Mouse (Mus musculus) testis, postnatal 14 days (tissue): ENCODE results near the gene Uvrag.

Source experiments
- DNase-seq: peaks from one replicate; pipeline ENCODE4 v3.0.0; 2021; ENCODE audit warnings: low spot score

Uvrag gene

GRCm38 (mm10) chr7:99164873-99165410 is 24.0 kb upstream of the Uvrag start:
- DNase-seq: no peak

GRCm38 (mm10) chr7:99162462-99162861 is 21.5 kb upstream of the Uvrag start:
- DNase-seq: no peak

GRCm38 (mm10) chr7:99161961-99162360 is 21.0 kb upstream of the Uvrag start:
- no peak for DNase-seq

- no peak for DNase-seq
Observed at GRCm38 (mm10) chr7:99161529-99161928, 20.6 kb upstream of the Uvrag start.

DNA sequence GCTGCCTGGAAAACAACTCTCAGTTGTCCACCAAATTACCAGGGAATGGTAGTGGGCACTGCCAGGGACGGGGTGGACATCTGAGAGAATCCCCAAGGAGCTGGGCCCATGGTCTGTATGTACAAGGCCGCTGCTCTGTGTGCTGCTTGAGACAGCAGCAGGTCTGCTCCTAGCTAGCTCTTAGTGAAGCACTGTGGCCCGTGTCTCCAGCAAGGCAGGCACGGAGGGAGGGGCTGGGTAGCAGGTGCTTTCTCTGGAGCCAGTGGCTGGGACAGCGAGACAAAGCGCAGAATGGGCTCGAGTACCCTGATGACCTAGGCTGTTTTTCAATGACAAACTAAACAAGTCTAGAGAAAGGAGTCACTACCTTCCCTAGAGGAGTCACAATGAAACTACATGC is 20.1 kb upstream of the Uvrag start:
- no peak for DNase-seq

GRCm38 (mm10) chr7:99159446-99159845 is 18.5 kb upstream of the Uvrag start:
- no peak for DNase-seq

- DNase-seq: no peak
Observed at GRCm38 (mm10) chr7:99158904-99159303, 18.0 kb upstream of the Uvrag start.

- no peak for DNase-seq
Observed at GRCm38 (mm10) chr7:99158011-99158410, 17.1 kb upstream of the Uvrag start.

GRCm38 (mm10) chr7:99156737-99157136 is 15.8 kb upstream of the Uvrag start:
- no peak for DNase-seq

GRCm38 (mm10) chr7:99155311-99156289 is 14.7 kb upstream of the Uvrag start:
- no peak for DNase-seq

GRCm38 (mm10) chr7:99154648-99155151 is 13.8 kb upstream of the Uvrag start:
- no peak for DNase-seq

- no peak for DNase-seq
Observed at GRCm38 (mm10) chr7:99153686-99154202, 12.8 kb upstream of the Uvrag start.

- DNase-seq: no peak
Observed at GRCm38 (mm10) chr7:99152756-99153155, 11.8 kb upstream of the Uvrag start.

DNA sequence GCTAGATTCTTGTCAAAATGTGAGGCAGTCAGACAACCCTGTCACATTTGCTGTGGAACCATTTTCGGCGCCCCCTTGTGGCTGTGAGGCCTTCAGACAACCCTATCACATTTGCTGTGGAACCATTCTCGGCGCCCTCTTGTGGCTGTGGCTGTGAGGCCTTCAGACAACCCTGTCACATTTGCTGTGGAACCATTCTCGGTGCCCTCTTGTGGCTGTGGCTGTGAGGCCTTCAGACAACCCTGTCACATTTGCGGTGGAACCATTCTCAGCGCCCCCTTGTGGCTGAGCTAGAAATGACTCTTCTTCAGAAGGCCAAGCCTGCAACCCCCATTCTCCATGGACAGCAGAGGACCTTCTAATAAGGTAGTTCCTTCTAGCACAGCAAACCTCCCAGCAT is 10.4 kb upstream of the Uvrag start:
- DNase-seq: peak; percentile 84

DNA sequence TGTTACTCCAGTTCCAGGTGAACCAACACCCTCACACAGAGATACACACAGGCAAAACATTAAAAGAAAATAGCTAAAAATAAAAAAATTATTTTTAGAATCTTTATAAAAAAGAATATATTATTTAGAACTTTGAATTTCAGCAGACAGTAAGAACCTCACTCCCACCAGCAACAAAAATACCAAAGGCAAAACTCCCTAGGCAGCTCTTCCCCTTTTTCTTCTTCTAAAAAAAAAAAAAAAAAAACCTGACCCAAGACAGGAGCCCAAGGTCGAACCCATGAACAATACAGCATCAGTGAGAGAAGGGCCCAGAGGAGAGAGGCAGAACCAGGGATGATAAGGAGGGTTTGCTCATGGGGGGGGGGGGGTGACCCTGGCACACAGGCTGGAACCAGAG is 8.1 kb upstream of the Uvrag start:
- no peak for DNase-seq

DNA sequence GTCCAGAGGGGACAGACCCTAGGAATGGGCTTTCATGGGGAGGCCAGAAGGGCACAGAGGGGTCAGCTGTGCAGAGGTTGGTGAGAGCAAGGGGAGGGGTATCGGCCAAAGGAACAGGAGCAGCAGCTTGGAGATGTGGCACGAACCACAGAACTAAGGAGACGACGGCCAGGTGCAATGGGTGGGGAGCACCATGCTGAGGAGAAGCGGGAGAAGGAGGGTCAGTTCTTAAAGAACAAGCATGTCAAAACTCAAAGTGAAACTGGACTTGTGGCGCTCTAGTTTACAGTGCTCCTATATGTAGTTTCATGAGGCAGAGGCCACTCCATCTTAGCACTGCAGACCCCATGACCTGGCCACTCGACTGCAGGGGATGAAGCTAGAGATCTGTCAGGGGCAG is 6.6 kb upstream of the Uvrag start:
- DNase-seq: no peak

- DNase-seq: no peak
Observed at GRCm38 (mm10) chr7:99146906-99147305, 6.0 kb upstream of the Uvrag start.

- no peak for DNase-seq
Observed at GRCm38 (mm10) chr7:99146011-99146410, 5.1 kb upstream of the Uvrag start.

GRCm38 (mm10) chr7:99144616-99145015 is 3.7 kb upstream of the Uvrag start:
- no peak for DNase-seq

DNA sequence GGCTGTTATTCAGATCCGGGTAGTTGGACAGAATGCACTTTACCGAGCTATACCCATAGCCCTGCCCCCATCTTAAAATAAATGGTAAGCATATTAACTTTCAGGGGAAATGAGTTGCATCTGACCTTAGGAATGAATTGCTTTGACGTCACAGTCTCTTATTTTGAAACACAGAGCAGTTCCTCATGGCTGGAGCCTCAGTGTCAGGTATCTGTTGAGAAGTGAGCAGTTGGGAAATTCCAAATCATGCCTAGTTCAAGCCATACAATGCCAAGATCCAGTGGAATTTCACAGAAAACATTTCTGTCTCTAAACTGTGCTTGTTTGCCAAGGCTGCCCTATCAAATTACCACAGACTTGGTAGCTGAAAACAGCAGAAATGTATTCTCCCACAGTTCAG is 2.3 kb upstream of the Uvrag start:
- DNase-seq: no peak

- no peak for DNase-seq
Observed at GRCm38 (mm10) chr7:99141919-99142606, 1.1 kb upstream of the Uvrag start.

GRCm38 (mm10) chr7:99140511-99140910 is 430 bp downstream of the Uvrag start:
- no peak for DNase-seq
